Mouse (Mus musculus): ENCODE data around the gene Tmc7. TPM values are rescaled to one million over a fixed set of nuclear protein-coding genes. Genes with fewer than 3 reads are reported as not detected.

Gene Tmc7
- not detected for polyA plus RNA-seq (2017; shearing (Covaris generic))

DNA sequence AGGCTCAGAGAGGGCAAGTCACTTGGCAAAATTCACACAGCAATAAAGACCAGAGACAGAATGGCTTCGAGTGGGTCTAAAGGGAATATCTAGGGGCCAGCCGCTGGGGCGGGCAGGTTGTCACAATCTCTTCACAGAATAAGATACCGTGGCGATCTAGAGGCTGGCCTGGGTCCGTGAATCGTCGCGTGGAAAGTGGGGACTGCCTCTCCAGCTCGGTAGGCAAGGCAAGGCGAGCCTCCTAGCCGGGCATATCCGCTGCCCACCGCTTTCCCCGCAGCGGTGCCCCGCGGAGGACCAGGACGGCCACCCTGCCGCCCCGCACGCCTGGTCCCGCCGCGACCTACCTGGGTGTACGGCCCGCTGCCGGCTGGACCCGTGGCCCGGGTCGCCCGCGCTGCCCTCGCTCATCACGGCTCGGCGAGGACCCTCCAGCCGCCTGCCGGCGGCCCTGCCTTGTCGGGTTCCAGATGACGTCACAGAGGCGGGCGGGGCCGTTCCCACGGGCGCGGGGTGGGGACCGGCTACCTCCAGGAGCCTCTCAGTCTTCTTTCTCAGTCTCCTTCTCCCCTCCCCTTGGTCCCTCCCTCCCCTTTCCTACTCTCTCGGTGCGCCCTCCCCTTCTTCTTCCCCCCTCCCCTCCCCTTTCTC lies at the start of gene Tmc7:
Gene Tmc7, minus strand, starts transcription at position 480 of the 651 bp plus-strand sequence.

DNA sequence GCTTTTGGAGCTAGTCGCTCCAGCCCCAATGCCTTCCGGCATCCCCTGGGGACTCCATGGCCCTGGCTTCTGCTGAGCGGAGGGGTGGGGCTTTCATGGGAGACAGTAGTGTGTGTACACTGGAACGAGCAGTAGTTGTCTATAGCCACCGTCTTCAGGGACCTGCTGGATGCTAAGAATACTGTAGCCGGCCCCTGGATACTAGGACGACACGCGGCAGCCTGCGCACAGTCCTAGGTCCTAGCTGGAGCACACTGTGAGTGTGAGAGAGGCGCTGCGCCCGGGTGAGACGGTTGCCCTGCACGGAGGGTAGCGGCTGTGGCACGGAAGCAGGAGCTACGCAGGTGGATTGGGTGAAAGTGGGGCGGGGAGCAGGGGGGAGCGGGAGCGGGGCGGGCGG lies 12.7 kb upstream of the Tmc7 start, which contains the start of gene Tmc5:
Gene Tmc5, plus strand, starts transcription at position 97 of the 400 bp plus-strand sequence.

DNA sequence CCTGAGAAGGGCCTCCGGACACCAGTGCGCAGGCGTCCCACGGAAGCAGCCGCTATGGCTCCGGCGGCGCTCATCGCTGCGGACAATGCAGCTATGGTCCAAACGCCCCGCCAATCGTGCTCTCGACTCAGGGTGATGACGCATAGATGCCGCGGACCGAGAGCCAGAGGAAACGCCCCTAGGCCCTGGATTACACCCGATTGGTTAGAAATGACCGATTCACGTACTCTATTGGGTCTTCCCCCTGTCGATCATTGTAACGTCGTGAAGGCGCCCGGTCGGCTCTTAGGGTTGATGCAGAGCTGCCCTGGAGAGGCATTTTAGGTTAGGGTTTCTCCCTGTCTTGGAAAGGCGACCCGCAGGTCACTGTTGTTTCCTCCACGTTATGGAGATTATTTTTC lies 51.4 kb downstream of the Tmc7 start, which contains the start of gene Coq7:
Gene Coq7, minus strand, starts transcription at position 179 of the 401 bp plus-strand sequence.

DNA sequence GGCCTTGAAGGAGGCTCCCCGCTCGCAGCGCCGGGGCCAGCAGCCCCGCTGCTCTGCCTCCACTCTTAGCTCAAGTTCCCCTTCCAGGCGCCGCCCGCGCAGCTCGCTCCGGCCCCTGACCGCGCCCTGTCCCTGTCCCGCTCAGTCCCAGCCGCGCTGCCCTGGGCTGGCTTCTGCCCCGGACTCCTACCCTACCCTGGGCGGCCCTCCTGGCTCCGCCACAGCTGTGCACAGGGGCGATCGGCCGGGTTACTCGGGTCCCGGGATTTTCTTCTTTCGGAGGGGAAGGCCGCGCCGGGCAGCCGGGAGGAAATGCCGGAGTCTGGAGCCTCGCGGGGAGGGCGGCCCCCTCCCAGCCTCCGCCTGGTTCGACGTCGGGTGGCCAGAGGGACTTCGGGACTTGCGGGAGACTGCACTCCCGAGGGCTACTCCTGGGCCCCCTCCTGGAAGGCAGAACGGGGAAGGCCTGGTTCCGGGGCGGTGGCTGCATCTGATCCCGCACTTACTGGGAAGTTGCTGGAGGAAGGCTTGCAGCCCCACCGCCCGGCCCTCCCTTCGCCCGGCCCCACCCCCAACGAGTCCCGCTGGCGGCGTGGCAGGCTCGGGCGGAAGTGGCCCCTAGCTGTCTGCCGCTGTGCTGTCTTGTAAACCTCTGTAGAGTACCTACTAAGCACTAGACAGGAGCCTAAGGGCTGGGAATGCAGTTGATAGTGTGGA lies 92.9 kb downstream of the Tmc7 start, which contains the start of gene Itpripl2:
Gene Itpripl2, minus strand, starts transcription at position 545 of the 717 bp plus-strand sequence.

Other genes with a start within 250 kb of the Tmc7 start
- not detected for gene Syt17, start 136.5 kb downstream of the Tmc7 start, polyA plus RNA-seq (2017; shearing (Covaris generic))
- 1.2 TPM for gene Itpripl2, start 92.8 kb downstream of the Tmc7 start, polyA plus RNA-seq (2017; shearing (Covaris generic))
- 7.4 TPM for gene Coq7, start 51.4 kb downstream of the Tmc7 start, polyA plus RNA-seq (2017; shearing (Covaris generic))
- gene Tmc5, start 12.6 kb upstream of the Tmc7 start, polyA plus RNA-seq (2017; shearing (Covaris generic)): not detected
- gene Gde1, start 121.0 kb upstream of the Tmc7 start, polyA plus RNA-seq (2017; shearing (Covaris generic)): 50.4 TPM
- 4.2 TPM for gene Ccp110, start 127.8 kb upstream of the Tmc7 start, polyA plus RNA-seq (2017; shearing (Covaris generic))
- 65.0 TPM for gene Vps35l, start 155.5 kb upstream of the Tmc7 start, polyA plus RNA-seq (2017; shearing (Covaris generic))

Data from effector memory CD4-positive, alpha-beta T cell, adult 5 months (primary cell).